Comparison of ENCODE assay signal across 14 mouse cellular contexts in the genomic region with DNA sequence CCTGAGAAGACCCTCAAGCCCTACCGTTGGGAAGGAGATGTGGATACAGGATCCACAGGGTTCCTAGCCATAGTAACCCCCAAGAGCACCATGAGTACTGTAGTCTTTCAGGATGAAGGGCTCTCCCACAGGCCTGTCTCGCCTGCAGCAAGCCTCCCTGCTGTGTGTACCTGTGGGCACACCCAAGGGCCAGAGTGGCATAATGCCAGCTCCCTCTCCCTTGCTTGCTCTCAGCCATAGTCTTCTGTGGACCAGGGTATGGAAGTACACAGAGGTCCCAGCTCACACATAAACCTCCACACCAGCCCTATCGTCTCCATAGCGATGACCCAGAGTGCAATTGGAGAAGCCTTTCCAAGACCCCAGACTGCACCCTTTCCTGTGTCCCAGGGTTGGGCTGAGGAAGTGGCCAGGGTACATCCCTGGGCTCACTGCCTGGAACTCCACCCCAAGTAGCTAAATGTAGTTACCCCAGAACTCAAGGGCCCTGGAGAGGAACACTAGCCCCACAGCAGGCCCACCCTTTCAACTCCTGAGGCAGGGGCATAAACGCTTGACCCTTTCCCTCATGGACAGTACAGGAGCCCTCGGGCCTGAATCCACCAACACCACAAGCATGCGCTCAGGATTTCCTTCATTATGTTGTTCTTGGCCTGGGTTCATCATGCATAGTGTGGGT.
DNase-seq lines count a peak whose midpoint lies in the region; ATAC-seq and TF ChIP-seq lines count a peak whose summit lies in the region.
"Had no signal": no experiment of that assay in that cellular context is flagged by ENCODE, and none has a peak within 500 bp of the region (broad histone marks: within the 10 kb centered on the region; RNA-seq: fewer than 3 reads in every experiment).

No protein-coding gene starts in this region.

- no peaks in the 10 kb centered on the region for H3K36me3 ChIP-seq in heart, embryonic 10.5 days
- no peaks in the 10 kb centered on the region for H3K36me3 ChIP-seq in intestine, embryonic 14.5 days (ENCODE audit: control insufficient read depth, insufficient read depth, low read length)
- H3K36me3 ChIP-seq in intestine, embryonic 16.5 days (ENCODE audit: control insufficient read depth, insufficient read depth, low read length), result no peaks in the 10 kb centered on the region
- no peaks in the 10 kb centered on the region for H3K36me3 ChIP-seq in lung, postnatal 0 days (ENCODE audit: insufficient read depth, low read length)
- H3K36me3 ChIP-seq in stomach, postnatal 0 days (ENCODE audit: control insufficient read depth, insufficient read depth, low read length), result no peaks in the 10 kb centered on the region
- H3K36me3 ChIP-seq: embryonic facial prominence, embryonic 13.5 days; forebrain, embryonic 12.5 days; kidney, embryonic 15.5 days; limb, embryonic 12.5 days; liver, embryonic 15.5 days had no signal

- no peak overlapping the region for H3K4me2 ChIP-seq in intestine, embryonic 14.5 days (ENCODE audit: low read length)
- H3K4me2 ChIP-seq in intestine, embryonic 16.5 days (ENCODE audit: low read depth, low read length), result no peak overlapping the region
- H3K4me2 ChIP-seq in lung, postnatal 0 days (replicated peaks; ENCODE audit: low read depth, low read length), result no peak overlapping the region
- H3K4me2 ChIP-seq in stomach, postnatal 0 days (replicated peaks; ENCODE audit: low read depth), result no peak overlapping the region
- H3K4me2 ChIP-seq: embryonic facial prominence, embryonic 13.5 days; forebrain, embryonic 12.5 days; kidney, embryonic 15.5 days; limb, embryonic 12.5 days; liver, embryonic 15.5 days had no signal

- 0 out of 2 replicates have a peak, but pooled peaks have one; percentile 14 for ATAC-seq in intestine, embryonic 14.5 days (replicated peaks; ENCODE audit: low FRiP score, low TSS enrichment, low read depth)
- no peak for ATAC-seq in intestine, embryonic 16.5 days
- peak; percentile 59 for ATAC-seq in lung, postnatal 0 days
- peak; percentile 51 for ATAC-seq in stomach, postnatal 0 days (ENCODE audit: low FRiP score, low TSS enrichment)
- ATAC-seq: CD4-positive, CD25-positive, alpha-beta regulatory T cell, adult 4 months had no signal

- no peak for TF ChIP-seq CTCF in lung, postnatal 0 days (IDR thresholded peaks at IDR 0.05)
- no peak for TF ChIP-seq CTCF in stomach, postnatal 0 days (IDR thresholded peaks at IDR 0.05; ENCODE audit: low read depth)

- H3K27me3 ChIP-seq in heart, embryonic 10.5 days (ENCODE audit: insufficient read depth, poor library complexity, severe bottlenecking), result 0 out of 2 replicates have a peak, but pooled peaks cover 3% of the 10 kb centered on the region
- no peaks in the 10 kb centered on the region for H3K27me3 ChIP-seq in intestine, embryonic 14.5 days (replicated peaks; ENCODE audit: control insufficient read depth, insufficient read depth, low read length)
- no peaks in the 10 kb centered on the region for H3K27me3 ChIP-seq in intestine, embryonic 16.5 days (replicated peaks; ENCODE audit: control insufficient read depth, insufficient read depth, low read length)
- H3K27me3 ChIP-seq in lung, postnatal 0 days (replicated peaks; ENCODE audit: insufficient read depth, low read length), result no peaks in the 10 kb centered on the region
- H3K27me3 ChIP-seq in stomach, postnatal 0 days (ENCODE audit: control insufficient read depth, insufficient read depth, low read length), result no peaks in the 10 kb centered on the region
- H3K27me3 ChIP-seq: embryonic facial prominence, embryonic 13.5 days; forebrain, embryonic 12.5 days; liver, embryonic 15.5 days had no signal

- H3K9me3 ChIP-seq in heart, embryonic 10.5 days, result no peaks in the 10 kb centered on the region
- H3K9me3 ChIP-seq in intestine, embryonic 14.5 days (ENCODE audit: control insufficient read depth, low read length), result no peaks in the 10 kb centered on the region
- no peaks in the 10 kb centered on the region for H3K9me3 ChIP-seq in intestine, embryonic 16.5 days (ENCODE audit: control insufficient read depth, low read length)
- H3K9me3 ChIP-seq in lung, postnatal 0 days (ENCODE audit: low read length), result no peaks in the 10 kb centered on the region
- no peaks in the 10 kb centered on the region for H3K9me3 ChIP-seq in stomach, postnatal 0 days (ENCODE audit: control insufficient read depth, low read length)
- H3K9me3 ChIP-seq: embryonic facial prominence, embryonic 13.5 days; forebrain, embryonic 12.5 days; kidney, embryonic 15.5 days; limb, embryonic 12.5 days; liver, embryonic 15.5 days; megakaryocyte, embryonic 14.5 days had no signal

- H3K9ac ChIP-seq in intestine, embryonic 14.5 days (ENCODE audit: low read length), result no peak overlapping the region
- H3K9ac ChIP-seq in intestine, embryonic 16.5 days (ENCODE audit: low read depth, low read length), result no peak overlapping the region
- H3K9ac ChIP-seq in lung, postnatal 0 days (replicated peaks; ENCODE audit: low read depth), result no peak overlapping the region
- no peak overlapping the region for H3K9ac ChIP-seq in stomach, postnatal 0 days (ENCODE audit: low read length)
- H3K9ac ChIP-seq: embryonic facial prominence, embryonic 13.5 days; forebrain, embryonic 12.5 days; kidney, embryonic 15.5 days; limb, embryonic 12.5 days; liver, embryonic 15.5 days had no signal

- peak; percentile 39 for DNase-seq in heart, embryonic 10.5 days (ENCODE audit: low spot score)
- DNase-seq in heart, adult 8-10 months (ENCODE audit: low spot score), result no peak
- DNase-seq in intestine, embryonic 14.5 days (ENCODE audit: low spot score), result no peak
- peak; percentile 22 for DNase-seq in lung, postnatal 0 days (ENCODE audit: low spot score)
- no peak for DNase-seq in lung, adult 18-20 months
- peak; percentile 69 for DNase-seq in stomach, postnatal 0 days (ENCODE audit: low spot score)

- no peak overlapping the region for H3K4me3 ChIP-seq in heart, embryonic 10.5 days
- no peak overlapping the region for H3K4me3 ChIP-seq in intestine, embryonic 14.5 days (ENCODE audit: low read depth, low read length)
- H3K4me3 ChIP-seq in intestine, embryonic 16.5 days (ENCODE audit: low read length), result no peak overlapping the region
- H3K4me3 ChIP-seq in lung, postnatal 0 days (ENCODE audit: low read depth, low read length), result no peak overlapping the region
- no peak overlapping the region for H3K4me3 ChIP-seq in stomach, postnatal 0 days (ENCODE audit: low read depth, low read length)
- H3K4me3 ChIP-seq: embryonic facial prominence, embryonic 13.5 days; forebrain, embryonic 12.5 days; kidney, embryonic 15.5 days; limb, embryonic 12.5 days; liver, embryonic 15.5 days; megakaryocyte, embryonic 14.5 days had no signal

- H3K4me1 ChIP-seq in heart, embryonic 10.5 days, result peaks cover 47% of the 10 kb centered on the region
- peaks cover 40% of the 10 kb centered on the region for H3K4me1 ChIP-seq in intestine, embryonic 14.5 days (replicated peaks; ENCODE audit: control insufficient read depth, insufficient read depth, low read length)
- peaks cover 24% of the 10 kb centered on the region for H3K4me1 ChIP-seq in intestine, embryonic 16.5 days (ENCODE audit: control insufficient read depth, insufficient read depth, low read length)
- H3K4me1 ChIP-seq in lung, postnatal 0 days (ENCODE audit: insufficient read depth, low read depth, low read length), result no peaks in the 10 kb centered on the region
- peaks cover 7% of the 10 kb centered on the region; the same call in 1 of the 2 replicates for H3K4me1 ChIP-seq in stomach, postnatal 0 days (replicated peaks; ENCODE audit: control insufficient read depth, insufficient read depth)
- H3K4me1 ChIP-seq: forebrain, embryonic 12.5 days; liver, embryonic 15.5 days; megakaryocyte, embryonic 14.5 days had no signal

- no peak overlapping the region for H3K27ac ChIP-seq in heart, embryonic 10.5 days
- H3K27ac ChIP-seq in intestine, embryonic 14.5 days (ENCODE audit: low read depth), result no peak overlapping the region
- H3K27ac ChIP-seq in intestine, embryonic 16.5 days (ENCODE audit: low read length), result no peak overlapping the region
- H3K27ac ChIP-seq in lung, postnatal 0 days (ENCODE audit: low read length), result no peak overlapping the region
- no peak overlapping the region for H3K27ac ChIP-seq in stomach, postnatal 0 days (replicated peaks)
- H3K27ac ChIP-seq: embryonic facial prominence, embryonic 13.5 days; forebrain, embryonic 12.5 days; kidney, embryonic 15.5 days; limb, embryonic 12.5 days; liver, embryonic 15.5 days had no signal

- 70% methylated on average over 7 of the region's 7 CpGs for WGBS in heart, embryonic 10.5 days
- WGBS in intestine, embryonic 14.5 days, result 75% methylated on average over 7 of the region's 7 CpGs
- 75% methylated on average over 7 of the region's 7 CpGs for WGBS in intestine, embryonic 16.5 days
- 62% methylated on average over 7 of the region's 7 CpGs for WGBS in lung, postnatal 0 days
- WGBS in stomach, postnatal 0 days, result 73% methylated on average over 7 of the region's 7 CpGs

- no peak for TF ChIP-seq EP300 in lung, postnatal 0 days (IDR thresholded peaks at IDR 0.05)
- no peak for TF ChIP-seq EP300 in stomach, postnatal 0 days (optimal IDR thresholded peaks at IDR 0.05)

Comparison
In these comparisons a context has a peak if more than half of its experiments do, and no peak if none do; other contexts are left out.
1. DNase-seq: peak in heart, embryonic 10.5 days (single experiment), lung, postnatal 0 days (single experiment) and stomach, postnatal 0 days (single experiment); none in heart, adult 8-10 months (single experiment), intestine, embryonic 14.5 days (single experiment) and lung, adult 18-20 months (0 of 2).